Mouse (Mus musculus): ENCODE measurements around the gene Polg. TPM values are rescaled to one million over a fixed set of nuclear protein-coding genes. Genes with fewer than 3 reads are reported as not detected.
A peak's percentile ranks its signal among the peaks of the same experiment; 100 is the strongest.

Polg gene
- 28.9 and 39.6 TPM in 2 replicates for total RNA-seq (2014; rRNA removed)
- 26.8 and 31.9 TPM in 2 replicates for polyA plus RNA-seq (2012; rRNA removed)

DNA sequence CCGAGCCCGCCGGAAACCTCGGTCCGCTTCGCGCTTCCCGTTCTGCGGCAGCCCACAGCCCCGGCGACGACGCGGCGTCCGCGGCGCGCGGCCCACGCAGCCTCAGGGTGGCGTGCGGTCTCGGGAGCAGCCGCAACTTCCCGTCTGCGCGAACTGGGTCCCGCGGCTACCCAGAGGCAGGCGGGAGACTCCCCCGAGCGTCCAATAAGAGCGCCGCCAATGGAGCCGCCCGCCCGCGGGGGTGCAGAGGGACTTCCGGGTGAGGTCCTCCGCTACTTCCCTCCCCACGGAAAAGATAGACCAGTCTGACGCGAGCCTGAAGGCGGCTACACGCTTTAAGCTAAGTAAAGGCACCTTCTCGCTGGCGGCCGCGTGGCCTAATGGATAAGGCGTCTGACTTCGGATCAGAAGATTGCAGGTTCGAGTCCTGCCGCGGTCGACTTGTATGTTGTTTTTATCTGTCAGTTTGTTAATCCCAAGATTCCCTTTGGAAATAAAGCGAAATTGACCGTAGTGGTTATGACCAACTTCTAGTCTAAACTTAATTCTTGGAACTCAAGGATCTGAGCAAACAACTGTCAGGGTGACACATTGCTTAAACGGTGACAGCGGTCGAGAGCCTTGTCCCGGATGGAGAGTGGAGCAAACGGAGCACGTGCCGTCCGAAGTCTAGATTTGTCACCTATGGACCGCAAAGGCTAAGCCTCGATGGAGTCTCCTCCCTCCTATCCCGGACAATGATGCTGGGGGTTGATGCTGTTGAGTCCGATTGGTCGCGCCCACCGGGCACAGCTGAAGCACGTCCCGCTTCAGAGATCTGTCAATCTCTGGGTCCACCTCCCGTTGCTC lies at the start of gene Polg:
Gene Polg (minus strand): TSS at position 310 of the 849 bp plus-strand sequence.
- Histone ChIP-seq H3K79me2 (ENCODE audit: control insufficient read depth, insufficient read depth, low read length) (peaks cover 11% of the 10 kb centered on the region), H3K9ac (ENCODE audit: low read depth, low read length) (peak within 1 kb of the TSS; percentile 94), H3K4me1 (ENCODE audit: control insufficient read depth, insufficient read depth, low read length) (peaks cover 9% of the 10 kb centered on the region), H3K27ac (replicated peaks; ENCODE audit: insufficient read depth, low read depth, low read length) (peak within 1 kb of the TSS; percentile 77), H3K27me3 (ENCODE audit: control insufficient read depth, insufficient read depth, low read length) (no peaks in the 10 kb centered on the region), H3K36me3 (ENCODE audit: control insufficient read depth, insufficient read depth, low read length) (peaks cover 2% of the 10 kb centered on the region), H3K4me3 (ENCODE audit: insufficient read depth, low read depth, low read length) (peak within 1 kb of the TSS; percentile 81)
- DNase-seq (ENCODE audit: extremely low read depth, low read depth, low spot score) = peak; percentile 100
- peak; percentile 83 for TF ChIP-seq POLR2A (IDR thresholded peaks at IDR 0.05; ENCODE audit: extremely low read depth, insufficient read depth, low read length)
- TF ChIP-seq CTCF (IDR thresholded peaks at IDR 0.05; ENCODE audit: low read depth, low read length) = no peak
- under 1% methylated on average over 76 of the region's 76 CpGs for WGBS

DNA sequence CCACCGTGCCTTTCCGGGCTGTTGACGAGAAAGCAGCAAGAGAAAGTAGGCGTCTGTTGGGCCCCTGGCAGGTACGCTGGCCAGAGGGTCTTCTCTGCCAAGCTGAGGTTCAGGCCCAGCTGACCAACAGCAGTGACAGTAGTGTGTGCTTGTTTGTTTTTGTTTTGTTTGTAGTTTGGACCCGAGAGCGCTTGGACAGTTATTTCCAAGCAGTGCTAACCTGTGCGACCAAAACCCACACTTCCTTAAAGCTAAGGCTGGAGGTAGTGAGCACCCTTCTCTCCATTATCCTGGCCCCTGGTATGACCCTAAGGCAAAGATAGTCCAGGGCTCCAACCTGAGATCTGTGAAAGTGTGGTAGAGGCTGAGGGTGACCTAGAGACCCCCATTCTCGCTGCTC lies 49.7 kb upstream of the Polg start:
- 60% methylated on average over 9 of the region's 9 CpGs for WGBS
- no peaks in the 10 kb centered on the region for H3K79me2 ChIP-seq (ENCODE audit: control insufficient read depth, insufficient read depth, low read length)
- H3K4me1 ChIP-seq (ENCODE audit: control insufficient read depth, insufficient read depth, low read length) = no peaks in the 10 kb centered on the region
- no peak overlapping the region for H3K4me3 ChIP-seq (ENCODE audit: insufficient read depth, low read depth, low read length)
- H3K27ac ChIP-seq (replicated peaks; ENCODE audit: insufficient read depth, low read depth, low read length) = no peak overlapping the region
- no peak overlapping the region for H3K9ac ChIP-seq (ENCODE audit: low read depth, low read length)
- TF ChIP-seq POLR2A (IDR thresholded peaks at IDR 0.05; ENCODE audit: extremely low read depth, insufficient read depth, low read length) (no peak), CTCF (IDR thresholded peaks at IDR 0.05; ENCODE audit: low read depth, low read length) (no peak)
- no peak for DNase-seq (ENCODE audit: extremely low read depth, low read depth, low spot score)
- H3K36me3 ChIP-seq (ENCODE audit: control insufficient read depth, insufficient read depth, low read length) = no peaks in the 10 kb centered on the region
- peaks cover 8% of the 10 kb centered on the region for H3K27me3 ChIP-seq (ENCODE audit: control insufficient read depth, insufficient read depth, low read length)

DNA sequence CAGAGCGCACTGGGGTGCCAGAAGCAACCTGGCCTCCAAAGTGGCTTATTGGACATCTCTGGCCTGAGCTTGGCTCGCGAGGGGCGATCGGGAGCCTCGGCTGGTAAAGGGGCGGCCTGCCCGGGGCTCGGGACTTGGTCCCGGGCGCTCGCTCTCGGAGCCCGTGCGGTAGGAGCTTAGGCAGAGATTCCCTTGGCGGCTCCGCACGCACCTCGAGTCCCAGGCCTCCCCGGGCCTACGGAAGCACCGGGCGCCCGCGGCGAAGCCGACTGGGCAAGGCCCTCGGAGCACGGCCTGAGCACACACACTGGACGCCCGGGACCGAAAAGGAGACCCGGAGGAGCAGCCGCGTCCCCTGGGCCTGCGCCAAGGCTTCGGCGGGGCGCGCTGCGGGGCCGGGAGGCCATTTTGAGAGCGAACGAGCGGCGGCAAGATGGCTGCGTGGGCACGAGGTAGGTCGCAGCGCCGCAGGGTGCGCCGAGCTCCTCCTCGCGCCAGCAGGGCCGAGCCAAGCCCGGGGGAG lies 49.1 kb upstream of the Polg start:
- H3K36me3 ChIP-seq (ENCODE audit: control insufficient read depth, insufficient read depth, low read length) = no peaks in the 10 kb centered on the region
- no peak overlapping the region for H3K9ac ChIP-seq (ENCODE audit: low read depth, low read length)
- no peaks in the 10 kb centered on the region for H3K79me2 ChIP-seq (ENCODE audit: control insufficient read depth, insufficient read depth, low read length)
- H3K27ac ChIP-seq (replicated peaks; ENCODE audit: insufficient read depth, low read depth, low read length) = no peak overlapping the region
- TF ChIP-seq CTCF (IDR thresholded peaks at IDR 0.05; ENCODE audit: low read depth, low read length) (no peak), POLR2A (IDR thresholded peaks at IDR 0.05; ENCODE audit: extremely low read depth, insufficient read depth, low read length) (no peak)
- WGBS = 5% methylated on average over 57 of the region's 57 CpGs
- H3K27me3 ChIP-seq (ENCODE audit: control insufficient read depth, insufficient read depth, low read length) = peaks cover 8% of the 10 kb centered on the region
- H3K4me3 ChIP-seq (ENCODE audit: insufficient read depth, low read depth, low read length) = no peak overlapping the region
- no peaks in the 10 kb centered on the region for H3K4me1 ChIP-seq (ENCODE audit: control insufficient read depth, insufficient read depth, low read length)
- DNase-seq (ENCODE audit: extremely low read depth, low read depth, low spot score) = no peak

- H3K79me2 ChIP-seq (ENCODE audit: control insufficient read depth, insufficient read depth, low read length) = no peaks in the 10 kb centered on the region
- peaks cover 12% of the 10 kb centered on the region for H3K27me3 ChIP-seq (ENCODE audit: control insufficient read depth, insufficient read depth, low read length)
- no peak overlapping the region for H3K9ac ChIP-seq (ENCODE audit: low read depth, low read length)
- no peak overlapping the region for H3K4me3 ChIP-seq (ENCODE audit: insufficient read depth, low read depth, low read length)
- TF ChIP-seq CTCF (IDR thresholded peaks at IDR 0.05; ENCODE audit: low read depth, low read length) (no peak), POLR2A (IDR thresholded peaks at IDR 0.05; ENCODE audit: extremely low read depth, insufficient read depth, low read length) (no peak)
- no peaks in the 10 kb centered on the region for H3K4me1 ChIP-seq (ENCODE audit: control insufficient read depth, insufficient read depth, low read length)
- H3K36me3 ChIP-seq (ENCODE audit: control insufficient read depth, insufficient read depth, low read length) = no peaks in the 10 kb centered on the region
- no peak for DNase-seq (ENCODE audit: extremely low read depth, low read depth, low spot score)
- 6% methylated on average over 20 of the region's 20 CpGs for WGBS
- no peak overlapping the region for H3K27ac ChIP-seq (replicated peaks; ENCODE audit: insufficient read depth, low read depth, low read length)
These were observed 48.3 kb upstream of the Polg start for GRCm38 (mm10) chr7:79514361-79514881.

- WGBS = 11% methylated on average over 2 of the region's 2 CpGs
- no peak overlapping the region for H3K4me3 ChIP-seq (ENCODE audit: insufficient read depth, low read depth, low read length)
- H3K79me2 ChIP-seq (ENCODE audit: control insufficient read depth, insufficient read depth, low read length) = no peaks in the 10 kb centered on the region
- peaks cover 14% of the 10 kb centered on the region for H3K27me3 ChIP-seq (ENCODE audit: control insufficient read depth, insufficient read depth, low read length)
- no peaks in the 10 kb centered on the region for H3K4me1 ChIP-seq (ENCODE audit: control insufficient read depth, insufficient read depth, low read length)
- H3K36me3 ChIP-seq (ENCODE audit: control insufficient read depth, insufficient read depth, low read length) = no peaks in the 10 kb centered on the region
- no peak for TF ChIP-seq POLR2A (IDR thresholded peaks at IDR 0.05; ENCODE audit: extremely low read depth, insufficient read depth, low read length)
- no peak for TF ChIP-seq CTCF (IDR thresholded peaks at IDR 0.05; ENCODE audit: low read depth, low read length)
- DNase-seq (ENCODE audit: extremely low read depth, low read depth, low spot score) = no peak
- no peak overlapping the region for H3K9ac ChIP-seq (ENCODE audit: low read depth, low read length)
- H3K27ac ChIP-seq (replicated peaks; ENCODE audit: insufficient read depth, low read depth, low read length) = no peak overlapping the region
These were observed 47.3 kb upstream of the Polg start for GRCm38 (mm10) chr7:79513466-79513865.
